Mouse (Mus musculus) heart, adult 2 months (tissue): ENCODE measurements around the gene Kcnj14. TPM values are rescaled to one million over a fixed set of nuclear protein-coding genes. Genes with fewer than 3 reads are reported as not detected.

ENCODE experiments used
- DNase-seq, 2 experiments: peaks; one replicate each; pipeline ENCODE4 v3.0.0; 2021
- H3K27ac ChIP-seq: fragments of 200-600 bp; 2 replicates; pipeline ENCODE4 v1.8.1; 2022
- H3K27me3 ChIP-seq: fragments of 200-500 bp; 2 replicates; pipeline ENCODE4 v1.6.1; 2012; ENCODE audit warnings: mild to moderate bottlenecking, low read length, inconsistent platforms, mixed read lengths; ENCODE audit not compliant: control insufficient read depth, insufficient read depth
- H3K36me3 ChIP-seq: fragments of 200-500 bp; 2 replicates; pipeline ENCODE4 v1.6.1; 2012; ENCODE audit warnings: low read length, inconsistent platforms; ENCODE audit not compliant: control insufficient read depth, insufficient read depth
- H3K4me1 ChIP-seq: fragments of 200-500 bp; 2 replicates; pipeline ENCODE4 v1.6.1; 2011; ENCODE audit warnings: low read length; ENCODE audit not compliant: control insufficient read depth, insufficient read depth
- H3K4me3 ChIP-seq: fragments of 200-600 bp; 2 replicates; pipeline ENCODE4 v1.8.1; 2022
- H3K79me2 ChIP-seq: fragments of 200-500 bp; replicated peaks from 2 replicates; pipeline ENCODE4 v1.6.1; 2012; ENCODE audit warnings: mild to moderate bottlenecking, inconsistent platforms, low read length, moderate library complexity, mixed read lengths; ENCODE audit not compliant: control insufficient read depth, insufficient read depth
- H3K9ac ChIP-seq: fragments of 200-500 bp; 2 replicates; pipeline ENCODE4 v1.6.1; 2012; ENCODE audit warnings: low read depth, mild to moderate bottlenecking, control low read depth, inconsistent platforms, low read length, mixed read lengths
- CTCF ChIP-seq: fragments of 200-600 bp; IDR thresholded peaks from 2 replicates; pipeline ENCODE4 v1.8.1; 2022; ENCODE audit warnings: antibody characterized with exemption, mild to moderate bottlenecking, moderate library complexity
- EP300 ChIP-seq: fragments of 200-500 bp; IDR thresholded peaks from 2 replicates; pipeline ENCODE4 v1.6.1; 2011; ENCODE audit warnings: low read depth, low read length, control low read depth; ENCODE audit not compliant: insufficient read depth
- POLR2A ChIP-seq: fragments of 200-500 bp; IDR thresholded peaks from 2 replicates; pipeline ENCODE4 v1.6.1; 2011; ENCODE audit warnings: mild to moderate bottlenecking, low read depth, low read length, control low read depth; ENCODE audit not compliant: insufficient read depth
- WGBS: fragments of 180-500 bp; shearing (Covaris S2); methylation state at CpG from one replicate; pipeline ENCODE4 v1.1.7; 2018; 5-methylcytosine and 5-hydroxymethylcytosine counted together
- intact Hi-C: fragments of 180-260 bp; cut with DNase I; formaldehyde crosslinking; loops from one replicate; pipeline ENCODE4 v1.15.1; 2025
- polyA plus RNA-seq: library from polyadenylated mRNA; depleted of rRNA; stranded (reverse); fragments of >200 nt; gene quantifications from 2 replicates; pipeline ENCODE4 v1.2.3, GENCODE M21; 2012
- total RNA-seq, 2 experiments: library from RNA; stranded (reverse); gene quantifications; 2 replicates each; pipeline ENCODE4 v1.2.3; 2021

Gene Kcnj14
- total and polyA plus RNA-seq, 3 experiments, result 0.66 to 0.89 (median 0.78) TPM

DNA sequence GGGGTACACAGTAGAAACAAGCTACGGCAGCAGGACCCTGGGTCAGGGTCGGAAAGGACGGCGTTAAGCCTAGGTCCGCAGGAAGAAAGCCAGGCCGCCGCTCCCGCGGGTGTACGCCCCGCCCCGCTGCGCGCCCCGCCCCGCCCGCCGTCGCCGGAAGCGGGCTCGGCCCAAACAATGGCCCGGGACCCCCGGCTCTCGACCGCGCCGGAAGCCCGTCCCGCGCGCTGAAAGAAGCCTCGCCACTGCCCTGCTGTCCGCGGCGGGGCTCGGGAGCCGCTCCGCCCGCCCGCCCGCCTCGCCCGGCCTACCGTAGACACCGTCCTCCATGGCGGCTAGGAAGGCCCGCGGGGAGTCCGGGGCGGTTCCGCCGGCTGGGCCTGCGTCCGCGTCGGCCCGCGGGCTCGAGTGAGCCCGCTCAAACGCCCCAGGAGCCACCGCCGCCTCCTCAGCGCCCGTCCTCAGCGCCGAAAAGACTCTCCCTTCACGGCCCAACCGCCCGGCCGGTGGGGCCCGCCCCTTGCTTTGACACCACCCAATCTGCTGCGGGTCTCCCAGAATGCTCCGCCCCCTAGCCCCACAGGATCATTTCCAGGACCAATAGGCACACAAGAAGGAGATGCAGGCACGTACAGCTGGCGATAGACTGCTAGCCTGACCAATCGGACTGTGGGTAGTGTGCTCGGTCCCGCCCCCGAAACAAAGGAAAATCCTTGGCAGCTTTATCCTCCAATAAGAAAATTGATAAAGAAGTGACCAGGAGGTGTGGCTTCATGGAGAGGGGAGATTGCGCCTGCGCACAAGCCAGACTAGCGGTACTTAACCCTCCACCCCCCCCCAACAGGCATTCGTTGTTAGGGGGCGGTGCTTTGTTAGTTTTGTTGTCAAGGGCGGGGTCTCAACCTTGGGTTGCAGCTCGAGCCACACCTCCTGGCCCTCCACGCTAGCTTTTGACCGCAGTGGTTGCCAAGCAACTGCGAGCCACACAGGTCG lies 10.5 kb downstream of the Kcnj14 start, which contains the start of gene Cyth2:
Gene Cyth2, minus strand, starts transcription at position 795 of the 993 bp plus-strand sequence.
- Histone ChIP-seq H3K4me1 (peaks cover 6% of the 10 kb centered on the region), H3K4me3 (peak within 1 kb of the TSS; percentile 67), H3K27me3 (no peaks in the 10 kb centered on the region), H3K79me2 (no peaks in the 10 kb centered on the region), H3K36me3 (peaks cover 4% of the 10 kb centered on the region), H3K9ac (peak within 1 kb of the TSS; percentile 92), H3K27ac (peak within 1 kb of the TSS; percentile 97)
- under 1% methylated on average over 89 of the region's 92 CpGs for WGBS
- DNase-seq, result peak; percentile 96 to 99
- peak; percentile 83 for TF ChIP-seq POLR2A
- no peak for TF ChIP-seq EP300
- intact Hi-C loops, result loop anchor here (10.0 kb wide), 1 partner anchor 1069 kb away; the partner anchor contains the start of gene Vrk3

DNA sequence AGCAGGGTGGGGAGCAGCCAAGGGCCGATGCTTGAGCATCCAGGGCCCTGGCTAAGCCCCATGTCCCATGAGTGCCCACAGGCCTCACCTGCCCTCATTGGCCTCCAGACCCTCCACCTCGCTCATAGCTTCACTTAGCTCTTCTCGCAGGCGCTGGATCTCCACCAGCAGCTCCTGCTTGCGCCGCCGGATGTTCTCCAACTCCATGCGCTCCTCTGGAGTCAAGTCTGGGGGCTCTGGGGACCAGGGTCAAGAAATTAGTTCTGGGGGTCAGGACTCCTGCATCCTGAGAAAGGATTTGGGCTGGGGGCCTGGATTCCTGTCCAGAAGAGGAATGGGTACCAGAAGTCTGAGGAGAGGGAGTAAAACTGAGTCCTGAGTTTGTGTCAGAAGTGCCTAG lies 11.7 kb downstream of the Kcnj14 start:
- no peaks in the 10 kb centered on the region for H3K27me3 ChIP-seq
- no peaks in the 10 kb centered on the region for H3K79me2 ChIP-seq
- peaks cover 6% of the 10 kb centered on the region for H3K4me1 ChIP-seq
- peak overlapping the region; percentile 67 for H3K4me3 ChIP-seq
- H3K36me3 ChIP-seq, result peaks cover 4% of the 10 kb centered on the region
- H3K9ac ChIP-seq, result peak overlapping the region; percentile 32; the same call in 1 of the 2 replicates
- WGBS, result 85% methylated on average over 8 of the region's 8 CpGs
- no peak for DNase-seq
- intact Hi-C loops, result loop anchor here (10.0 kb wide), 1 partner anchor 1068 kb away; the partner anchor contains the start of gene Vrk3
- TF ChIP-seq POLR2A (no peak), CTCF (no peak), EP300 (no peak)
- H3K27ac ChIP-seq, result peak overlapping the region; percentile 97; the same call in 1 of the 2 replicates

DNA sequence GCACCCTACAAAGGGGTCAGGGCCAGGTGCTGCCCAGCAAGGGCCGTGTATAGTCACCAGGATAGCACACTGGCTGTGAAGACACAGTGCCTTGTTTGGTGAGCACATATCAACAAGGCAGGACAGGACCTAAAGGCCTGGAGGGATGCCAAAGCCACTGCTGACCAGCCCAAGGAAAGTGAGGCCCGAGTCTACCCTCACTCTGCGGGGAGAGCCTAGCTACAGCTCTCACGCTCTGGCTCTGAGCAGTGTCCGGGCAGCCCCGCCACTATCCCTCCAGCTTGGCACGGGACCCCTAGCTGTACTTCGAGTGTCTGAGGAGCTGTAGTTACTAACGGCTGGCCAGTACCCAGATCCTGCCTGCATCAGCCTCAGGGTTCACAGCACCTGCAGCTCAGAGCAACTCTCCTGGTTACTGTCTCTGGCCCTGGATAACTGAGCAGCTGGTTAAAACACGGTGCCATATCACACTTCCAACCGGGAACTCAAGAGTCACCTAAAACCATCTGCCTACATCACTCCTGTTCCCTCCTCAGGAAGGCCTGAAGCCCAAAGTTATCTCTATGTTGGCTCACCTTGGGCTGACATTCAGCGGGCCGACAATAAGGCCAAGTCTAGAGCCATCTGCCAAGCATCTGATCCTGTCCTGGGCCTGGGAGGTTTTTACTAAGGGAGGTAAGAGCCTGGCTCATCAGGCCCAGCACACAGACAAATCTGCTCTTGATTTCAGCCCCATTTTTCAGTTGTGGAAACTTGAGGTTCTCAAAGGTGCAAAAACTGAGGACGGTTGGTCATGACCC lies 15.1 kb downstream of the Kcnj14 start:
- Histone ChIP-seq H3K27me3 (no peaks in the 10 kb centered on the region), H3K27ac (no peak overlapping the region), H3K9ac (no peak overlapping the region), H3K36me3 (peaks cover 4% of the 10 kb centered on the region), H3K4me1 (peaks cover 5% of the 10 kb centered on the region), H3K4me3 (no peak overlapping the region), H3K79me2 (no peaks in the 10 kb centered on the region)
- intact Hi-C loops, result loop anchor here (5.0 to 10.0 kb wide), 3 partner anchors 87 to 1065 kb away; partner anchors contain the start of genes Bax, Fam83e and Vrk3
- DNase-seq, result peak in 1 of 2 experiments; percentile 42
- no peak for TF ChIP-seq POLR2A
- TF ChIP-seq EP300, result no peak
- no peak for TF ChIP-seq CTCF
- 58% methylated on average over 14 of the region's 14 CpGs for WGBS

DNA sequence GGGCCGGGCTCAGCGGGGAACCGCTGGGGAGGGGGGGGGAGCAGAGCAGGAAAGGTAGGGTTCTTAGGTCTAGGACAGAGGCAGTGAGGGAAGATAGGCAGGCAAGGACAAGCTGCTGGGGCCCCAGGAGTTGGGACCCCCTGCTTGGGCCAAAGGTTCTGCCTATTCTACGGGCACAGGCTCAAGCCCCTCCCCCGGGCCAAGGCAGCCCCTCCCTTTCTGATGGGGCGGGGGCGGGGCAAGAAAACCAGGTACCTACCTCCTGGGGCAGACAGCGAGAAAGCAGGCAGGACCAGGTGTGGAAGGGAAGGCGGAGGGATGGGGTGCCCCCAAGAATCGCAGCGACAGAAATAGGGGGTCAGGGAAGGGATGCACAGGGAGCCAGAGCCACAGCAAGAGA lies 16.1 kb downstream of the Kcnj14 start:
- Histone ChIP-seq H3K9ac (no peak overlapping the region), H3K79me2 (no peaks in the 10 kb centered on the region), H3K36me3 (peaks cover 4% of the 10 kb centered on the region), H3K4me1 (peaks cover 5% of the 10 kb centered on the region), H3K27ac (no peak overlapping the region), H3K27me3 (no peaks in the 10 kb centered on the region), H3K4me3 (no peak overlapping the region)
- WGBS, result 61% methylated on average over 11 of the region's 11 CpGs
- TF ChIP-seq CTCF, result no peak
- TF ChIP-seq POLR2A, result no peak
- no peak for TF ChIP-seq EP300
- DNase-seq, result no peak
- intact Hi-C loops, result loop anchor here (5.0 to 10.0 kb wide), 2 partner anchors 86 to 344 kb away; partner anchors contain the start of genes Bax and Fam83e

DNA sequence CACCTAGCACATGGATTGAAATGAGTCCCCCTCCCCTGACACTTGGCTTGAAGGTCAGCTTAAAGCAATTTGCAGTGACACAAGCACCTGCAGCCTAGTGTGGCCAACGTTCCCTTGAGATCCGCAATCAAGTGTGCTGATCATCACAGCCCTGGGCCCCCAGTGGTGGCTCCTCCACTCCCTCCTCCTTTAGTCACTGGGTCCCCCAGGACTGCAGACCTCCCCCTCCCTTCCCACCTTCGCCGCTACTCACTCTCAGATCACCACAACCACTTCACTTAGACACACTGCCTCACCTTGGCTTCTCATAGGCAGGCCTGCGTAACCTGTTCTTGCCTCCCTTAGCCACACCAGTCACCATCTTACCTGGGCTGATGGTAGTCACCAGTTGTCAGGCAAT lies 18.6 kb downstream of the Kcnj14 start:
- Histone ChIP-seq H3K36me3 (no peaks in the 10 kb centered on the region), H3K79me2 (no peaks in the 10 kb centered on the region), H3K27ac (no peak overlapping the region), H3K9ac (no peak overlapping the region), H3K4me3 (no peak overlapping the region), H3K27me3 (no peaks in the 10 kb centered on the region), H3K4me1 (peaks cover 3% of the 10 kb centered on the region)
- 64% methylated on average over 5 of the region's 5 CpGs for WGBS
- TF ChIP-seq EP300 (no peak), CTCF (no peak), POLR2A (no peak)
- intact Hi-C loops, result loop anchor here (5.0 to 10.0 kb wide), 2 partner anchors 84 to 341 kb away; partner anchors contain the start of genes Bax and Fam83e
- no peak for DNase-seq
